Mouse (Mus musculus) cerebellum, adult (tissue): ENCODE data around the gene Pacrg.

Source experiments
- ATAC-seq: cut with Nextera tagmentation; 2 replicates; pipeline ENCODE4 v1.9.2; 2017; ENCODE audit warnings: mild to moderate bottlenecking, moderate library complexity, mixed read lengths; ENCODE audit not compliant: insufficient number of reproducible peaks, low FRiP score, low TSS enrichment

Gene Pacrg

DNA sequence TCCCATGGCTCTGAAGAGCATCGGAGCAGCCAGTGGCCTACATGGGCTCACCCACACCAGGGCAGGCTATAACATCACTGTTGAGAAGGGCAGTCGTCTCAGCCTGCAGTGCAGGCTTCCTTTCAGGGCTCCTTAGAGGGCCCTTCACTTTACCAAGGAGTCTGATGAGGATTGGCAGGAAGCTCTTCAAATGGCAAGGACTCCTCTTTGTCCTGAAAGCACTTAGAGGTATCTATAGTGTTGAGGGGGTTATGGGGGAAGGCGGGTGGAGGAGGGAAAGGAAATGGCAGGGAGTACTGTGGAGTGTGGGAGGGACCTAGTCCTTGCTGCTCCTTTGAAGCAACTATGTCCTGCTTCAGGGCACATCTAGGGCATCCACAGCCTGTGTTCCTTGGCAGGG lies 375.4 kb downstream of the Pacrg start:
- ATAC-seq = 0 out of 2 replicates have a peak, but pooled peaks have one; percentile 31

DNA sequence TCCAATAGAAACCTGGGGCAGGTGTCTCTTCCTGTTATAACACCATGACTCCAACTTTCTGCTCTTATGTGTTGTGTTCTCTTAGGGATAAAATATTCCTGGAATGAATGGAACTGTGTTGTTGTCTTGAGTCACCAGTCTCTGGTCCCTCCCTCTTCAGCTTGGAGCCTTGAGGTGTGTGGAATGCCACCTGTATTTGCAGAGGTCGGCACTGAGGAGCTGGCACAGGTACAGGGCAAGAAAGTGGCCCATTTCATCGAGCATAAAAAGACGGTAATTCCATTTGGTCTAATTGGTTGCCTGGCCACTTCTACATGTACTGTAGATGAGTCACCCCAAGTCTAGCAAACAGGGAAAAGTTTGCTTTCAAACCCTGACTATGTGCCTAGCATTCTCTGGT lies 376.5 kb downstream of the Pacrg start:
- no peak for ATAC-seq

DNA sequence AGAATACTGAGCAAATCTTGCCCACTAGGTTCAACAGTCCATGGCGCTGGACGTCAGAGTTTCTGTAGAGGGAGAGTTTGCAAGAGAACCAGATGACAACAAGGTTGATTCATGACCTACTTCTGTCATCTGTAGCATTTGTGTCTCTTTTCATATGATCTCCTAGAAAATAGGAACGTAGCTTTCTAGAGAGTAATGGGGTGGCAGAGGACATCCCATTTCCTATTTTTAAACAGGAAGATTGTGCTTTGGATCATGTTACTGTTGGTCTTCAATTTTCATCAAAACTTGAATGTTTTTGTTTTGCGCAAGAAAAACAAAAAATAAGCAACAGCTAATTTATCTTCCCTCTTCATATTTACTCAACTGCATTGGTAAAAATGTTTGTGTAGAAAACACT lies 379.2 kb downstream of the Pacrg start:
- ATAC-seq = no peak

GRCm38 (mm10) chr17:10458743-10459142 lies 381.4 kb downstream of the Pacrg start:
- no peak for ATAC-seq

DNA sequence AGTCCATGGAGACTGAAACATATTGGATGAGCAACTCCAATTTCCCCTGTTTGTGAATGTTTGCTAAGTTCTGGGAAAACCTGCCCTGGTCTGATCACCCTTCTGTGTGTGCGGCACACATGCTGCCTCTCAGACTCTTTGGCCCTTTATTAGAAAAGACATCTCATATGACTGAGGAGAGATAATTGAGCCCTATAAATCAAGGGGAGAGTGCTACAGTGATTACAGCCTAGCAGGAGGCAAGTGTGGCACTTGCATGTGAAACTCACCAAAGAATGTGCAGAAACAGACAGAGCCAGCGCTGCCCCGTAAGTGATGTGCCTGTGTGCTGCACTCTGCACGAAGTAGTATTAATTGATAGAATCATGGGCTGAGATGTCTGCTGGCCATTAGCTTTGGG lies 383.7 kb downstream of the Pacrg start:
- ATAC-seq = no peak

- no peak for ATAC-seq
These were observed 384.1 kb downstream of the Pacrg start for GRCm38 (mm10) chr17:10455961-10456360.

- ATAC-seq = no peak
These were observed 385.7 kb downstream of the Pacrg start for GRCm38 (mm10) chr17:10454406-10454805.

GRCm38 (mm10) chr17:10452801-10453200 lies 387.3 kb downstream of the Pacrg start:
- no peak for ATAC-seq

GRCm38 (mm10) chr17:10451306-10452077 lies 388.6 kb downstream of the Pacrg start:
- ATAC-seq = no peak

DNA sequence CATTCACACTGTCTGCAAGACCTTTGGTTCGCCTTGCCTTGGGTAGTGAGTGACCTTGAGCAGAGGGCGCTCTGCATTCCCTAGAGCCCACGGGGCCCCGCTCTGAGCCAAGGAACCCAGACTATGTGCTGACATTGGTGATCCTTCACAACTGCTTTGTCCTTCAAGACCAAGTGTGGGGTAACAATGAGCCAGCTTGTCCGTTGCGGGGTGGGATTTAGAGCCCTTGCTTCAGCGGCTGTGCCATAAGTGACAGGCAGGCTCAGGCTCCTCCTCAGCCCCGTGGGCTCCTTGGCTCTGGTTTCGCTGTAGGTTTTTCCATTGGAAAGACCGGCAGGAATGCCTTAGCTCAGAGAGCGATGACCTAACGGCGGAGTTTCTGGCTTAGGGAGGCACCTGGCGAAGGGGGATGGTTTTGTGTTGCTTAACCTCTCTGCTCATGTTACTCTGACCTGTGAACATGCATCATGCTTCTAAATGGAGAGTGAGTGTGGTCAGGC lies 390.3 kb downstream of the Pacrg start:
- ATAC-seq = no peak

- ATAC-seq = no peak
These were observed 391.7 kb downstream of the Pacrg start for GRCm38 (mm10) chr17:10448417-10448816.

GRCm38 (mm10) chr17:10441501-10442111 lies 398.5 kb downstream of the Pacrg start:
- ATAC-seq = no peak

DNA sequence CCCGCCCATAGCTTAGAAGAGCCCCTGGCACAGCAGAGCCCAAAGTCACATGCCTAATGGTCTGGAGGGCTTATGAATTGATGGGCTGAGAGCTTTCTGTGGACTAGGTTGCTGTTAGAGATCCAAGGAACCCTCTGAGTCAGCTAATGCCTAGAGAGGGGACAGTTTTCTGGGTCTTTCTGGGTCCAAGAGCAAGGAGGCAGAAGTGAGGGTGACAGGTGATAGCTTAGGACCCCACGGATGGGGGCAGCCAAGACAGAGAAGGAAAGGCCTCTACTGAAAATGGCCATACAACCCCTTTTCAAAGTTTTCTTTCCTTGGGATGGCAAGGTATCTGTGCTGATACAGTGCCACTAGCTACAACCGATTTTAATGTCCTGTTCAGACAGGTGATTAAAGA lies 399.1 kb downstream of the Pacrg start:
- no peak for ATAC-seq

DNA sequence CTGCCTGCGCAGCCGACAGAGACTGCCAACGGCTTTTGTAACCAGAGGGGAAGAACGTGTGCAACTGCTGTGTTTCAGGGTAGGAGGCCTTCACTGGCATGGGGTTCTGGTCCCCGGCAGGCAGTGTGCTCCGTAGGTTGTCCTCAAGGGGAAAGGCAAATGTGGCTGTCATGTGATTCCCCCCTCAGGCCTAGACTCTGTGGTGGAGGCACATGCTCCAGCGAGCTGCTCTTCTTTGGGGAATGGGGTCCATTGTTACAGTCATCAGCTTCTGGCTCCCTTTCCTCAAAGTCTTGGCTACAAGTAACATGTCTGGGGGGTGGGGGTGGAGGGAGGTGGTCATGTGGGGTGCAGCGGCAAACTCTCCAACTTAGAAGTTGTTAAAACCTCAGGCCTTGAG lies 400.3 kb downstream of the Pacrg start:
- ATAC-seq = no peak

DNA sequence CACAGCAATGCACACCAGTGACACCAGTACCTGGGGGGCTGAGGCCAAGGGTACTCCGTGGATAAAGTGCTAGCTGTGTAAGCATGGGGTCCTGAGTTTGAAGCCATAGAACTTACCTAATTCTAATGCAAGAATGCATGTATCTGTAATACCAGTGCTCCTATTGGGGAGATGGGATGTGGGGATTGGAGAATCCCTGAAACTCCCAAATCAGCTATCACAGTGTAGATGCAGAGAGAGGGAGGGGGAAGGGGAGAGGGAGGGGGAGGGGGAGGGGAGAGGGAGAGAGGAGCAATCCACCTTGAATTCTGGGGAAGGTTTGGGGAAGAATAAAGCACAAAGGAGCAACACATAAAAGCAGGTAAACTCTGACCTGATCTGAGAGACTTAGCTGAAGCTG lies 405.2 kb downstream of the Pacrg start:
- no peak for ATAC-seq

GRCm38 (mm10) chr17:10432525-10433180 lies 407.5 kb downstream of the Pacrg start:
- no peak for ATAC-seq

GRCm38 (mm10) chr17:10431849-10432524 lies 408.1 kb downstream of the Pacrg start:
- ATAC-seq = no peak

DNA sequence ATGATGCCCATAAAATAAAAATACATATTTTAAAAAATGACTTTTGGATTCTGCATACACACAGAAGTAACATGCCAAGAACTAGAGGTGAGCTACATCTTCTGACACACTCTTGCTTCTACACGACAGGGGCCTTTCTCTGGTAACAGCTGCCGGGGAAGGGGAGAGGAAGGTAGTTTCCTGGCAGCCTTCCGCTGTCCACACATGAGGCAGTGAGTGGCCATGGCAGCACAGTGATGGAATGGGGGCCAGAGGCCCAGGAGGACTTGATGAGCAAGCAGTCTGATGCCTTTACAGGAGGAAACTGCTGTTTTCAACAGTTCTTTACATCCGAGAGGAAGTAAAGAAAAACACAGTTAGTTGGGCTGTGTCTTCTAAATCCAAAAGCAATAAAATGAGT lies 409.3 kb downstream of the Pacrg start:
- ATAC-seq = no peak

GRCm38 (mm10) chr17:10429406-10429805 lies 410.7 kb downstream of the Pacrg start:
- ATAC-seq = no peak

- ATAC-seq = no peak
These were observed 414.8 kb downstream of the Pacrg start for GRCm38 (mm10) chr17:10425311-10425710.
